Mouse (Mus musculus): Measurements from ENCODE around the gene Itsn1. TPM values are rescaled to one million over a fixed set of nuclear protein-coding genes. Genes with fewer than 3 reads are reported as not detected.

Gene Itsn1
- polyA plus RNA-seq, 1 experiment from 2014 or later, result 79.2 TPM

GRCm38 (mm10) chr16:91889831-91890230, 160.8 kb downstream of the Itsn1 start:
- H3K27ac ChIP-seq, result no peak overlapping the region
- no peak for ATAC-seq (ENCODE audit: low FRiP score)

GRCm38 (mm10) chr16:91891218-91891617, 162.1 kb downstream of the Itsn1 start:
- no peak overlapping the region for H3K4me3 ChIP-seq
- WGBS, result 88% methylated on average over 11 of the region's 11 CpGs
- peaks cover 36% of the 10 kb centered on the region for H3K36me3 ChIP-seq
- ATAC-seq (ENCODE audit: low FRiP score), result no peak
- H3K27me3 ChIP-seq, result no peaks in the 10 kb centered on the region
- no peak overlapping the region for H3K27ac ChIP-seq
- no peaks in the 10 kb centered on the region for H3K9me3 ChIP-seq (replicated peaks)
- peaks cover 2% of the 10 kb centered on the region for H3K4me1 ChIP-seq
- no peak overlapping the region for H3K4me2 ChIP-seq (replicated peaks)
- H3K9ac ChIP-seq, result no peak overlapping the region

More at GRCm38 (mm10) chr16:91889831-91890230, 160.8 kb downstream of the Itsn1 start:
- Histone ChIP-seq H3K9ac (no peak overlapping the region), H3K4me3 (no peak overlapping the region), H3K9me3 (replicated peaks) (no peaks in the 10 kb centered on the region), H3K36me3 (peaks cover 31% of the 10 kb centered on the region), H3K4me2 (replicated peaks) (no peak overlapping the region), H3K4me1 (peaks cover 13% of the 10 kb centered on the region), H3K27me3 (no peaks in the 10 kb centered on the region)
- 76% methylated on average over 12 of the region's 12 CpGs for WGBS

- no peak overlapping the region for H3K4me2 ChIP-seq (replicated peaks)
- H3K9me3 ChIP-seq (replicated peaks), result no peaks in the 10 kb centered on the region
- H3K27ac ChIP-seq, result no peak overlapping the region
- H3K4me3 ChIP-seq, result no peak overlapping the region
- ATAC-seq (ENCODE audit: low FRiP score), result no peak
- 70% methylated on average over 6 of the region's 6 CpGs for WGBS
- no peaks in the 10 kb centered on the region for H3K27me3 ChIP-seq
- H3K9ac ChIP-seq, result no peak overlapping the region
- H3K4me1 ChIP-seq, result peaks cover 14% of the 10 kb centered on the region
- H3K36me3 ChIP-seq, result peaks cover 31% of the 10 kb centered on the region; the same call in 1 of the 2 replicates
Measured at GRCm38 (mm10) chr16:91896426-91896830, 167.3 kb downstream of the Itsn1 start.

GRCm38 (mm10) chr16:91898850-91899848, 170.1 kb downstream of the Itsn1 start:
- Histone ChIP-seq H3K27ac (no peak overlapping the region), H3K4me2 (replicated peaks) (no peak overlapping the region), H3K4me3 (no peak overlapping the region), H3K9ac (no peak overlapping the region), H3K4me1 (peaks cover 14% of the 10 kb centered on the region), H3K9me3 (replicated peaks) (no peaks in the 10 kb centered on the region), H3K36me3 (peaks cover 49% of the 10 kb centered on the region), H3K27me3 (no peaks in the 10 kb centered on the region)
- WGBS, result 55% methylated on average over 22 of the region's 22 CpGs
- ATAC-seq (ENCODE audit: low FRiP score), result 0 out of 2 replicates have a peak, but pooled peaks have one; percentile 32

GRCm38 (mm10) chr16:91900274-91900673, 171.2 kb downstream of the Itsn1 start:
- ATAC-seq (ENCODE audit: low FRiP score), result no peak
- no peaks in the 10 kb centered on the region for H3K27me3 ChIP-seq
- H3K4me3 ChIP-seq, result no peak overlapping the region
- H3K4me2 ChIP-seq (replicated peaks), result no peak overlapping the region
- H3K27ac ChIP-seq, result no peak overlapping the region
- peaks cover 14% of the 10 kb centered on the region for H3K4me1 ChIP-seq
- no peaks in the 10 kb centered on the region for H3K9me3 ChIP-seq (replicated peaks)
- H3K36me3 ChIP-seq, result peaks cover 50% of the 10 kb centered on the region
- H3K9ac ChIP-seq, result no peak overlapping the region
- WGBS, result 42% methylated on average over 11 of the region's 11 CpGs

GRCm38 (mm10) chr16:91903801-91904506, 174.9 kb downstream of the Itsn1 start:
- Histone ChIP-seq H3K27me3 (no peaks in the 10 kb centered on the region), H3K36me3 (peaks cover 41% of the 10 kb centered on the region)
- WGBS, result 91% methylated on average over 13 of the region's 13 CpGs

GRCm38 (mm10) chr16:91905127-91905860, 176.2 kb downstream of the Itsn1 start:
- Histone ChIP-seq H3K36me3 (peaks cover 45% of the 10 kb centered on the region), H3K9ac (no peak overlapping the region), H3K4me3 (no peak overlapping the region), H3K4me2 (replicated peaks) (no peak overlapping the region), H3K4me1 (0 out of 2 replicates have a peak, but pooled peaks cover under 1% of the 10 kb centered on the region), H3K27ac (no peak overlapping the region), H3K9me3 (replicated peaks) (no peaks in the 10 kb centered on the region), H3K27me3 (no peaks in the 10 kb centered on the region)
- no peak for ATAC-seq (ENCODE audit: low FRiP score)
- WGBS, result 82% methylated on average over 11 of the region's 11 CpGs

More at GRCm38 (mm10) chr16:91903801-91904506, 174.9 kb downstream of the Itsn1 start:
- no peak overlapping the region for H3K27ac ChIP-seq
- H3K9me3 ChIP-seq (replicated peaks), result no peaks in the 10 kb centered on the region
- no peak overlapping the region for H3K9ac ChIP-seq
- no peak overlapping the region for H3K4me3 ChIP-seq
- ATAC-seq (ENCODE audit: low FRiP score), result no peak
- H3K4me1 ChIP-seq, result peaks cover 8% of the 10 kb centered on the region
- H3K4me2 ChIP-seq (replicated peaks), result no peak overlapping the region

GRCm38 (mm10) chr16:91905987-91906386, 176.9 kb downstream of the Itsn1 start:
- Histone ChIP-seq H3K27me3 (no peaks in the 10 kb centered on the region), H3K27ac (no peak overlapping the region), H3K9ac (no peak overlapping the region), H3K36me3 (peaks cover 45% of the 10 kb centered on the region), H3K9me3 (replicated peaks) (no peaks in the 10 kb centered on the region), H3K4me1 (no peaks in the 10 kb centered on the region), H3K4me2 (replicated peaks) (no peak overlapping the region), H3K4me3 (no peak overlapping the region)
- WGBS, result 85% methylated on average over 10 of the region's 10 CpGs
- ATAC-seq (ENCODE audit: low FRiP score), result no peak

GRCm38 (mm10) chr16:91906672-91907071, 177.6 kb downstream of the Itsn1 start:
- H3K9ac ChIP-seq, result no peak overlapping the region
- ATAC-seq (ENCODE audit: low FRiP score), result no peak
- WGBS, result 90% methylated on average over 5 of the region's 5 CpGs
- no peaks in the 10 kb centered on the region for H3K27me3 ChIP-seq
- H3K4me1 ChIP-seq, result no peaks in the 10 kb centered on the region
- no peak overlapping the region for H3K4me3 ChIP-seq
- H3K27ac ChIP-seq, result no peak overlapping the region
- H3K9me3 ChIP-seq (replicated peaks), result no peaks in the 10 kb centered on the region
- peaks cover 40% of the 10 kb centered on the region for H3K36me3 ChIP-seq
- H3K4me2 ChIP-seq (replicated peaks), result no peak overlapping the region

- no peak overlapping the region for H3K9ac ChIP-seq
- no peak overlapping the region for H3K4me3 ChIP-seq
- H3K4me2 ChIP-seq (replicated peaks), result no peak overlapping the region
- no peaks in the 10 kb centered on the region for H3K4me1 ChIP-seq
- no peak for ATAC-seq (ENCODE audit: low FRiP score)
- peaks cover 42% of the 10 kb centered on the region for H3K36me3 ChIP-seq
- WGBS, result 80% methylated on average over 11 of the region's 11 CpGs
- no peaks in the 10 kb centered on the region for H3K9me3 ChIP-seq (replicated peaks)
- no peaks in the 10 kb centered on the region for H3K27me3 ChIP-seq
- no peak overlapping the region for H3K27ac ChIP-seq
Measured at GRCm38 (mm10) chr16:91907158-91907557, 178.1 kb downstream of the Itsn1 start.

GRCm38 (mm10) chr16:91909569-91910335, 180.7 kb downstream of the Itsn1 start:
- Histone ChIP-seq H3K4me3 (no peak overlapping the region), H3K9me3 (replicated peaks) (no peaks in the 10 kb centered on the region), H3K4me2 (replicated peaks) (no peak overlapping the region), H3K27me3 (no peaks in the 10 kb centered on the region), H3K36me3 (peaks cover 27% of the 10 kb centered on the region; the same call in 1 of the 2 replicates), H3K4me1 (no peaks in the 10 kb centered on the region), H3K9ac (no peak overlapping the region), H3K27ac (no peak overlapping the region)
- WGBS, result 88% methylated on average over 15 of the region's 15 CpGs
- ATAC-seq (ENCODE audit: low FRiP score), result no peak

All from hindbrain, embryonic 12.5 days (tissue).